8 mouse cellular contexts compared by ENCODE assay signal in genomic region chr12:86402718-86403117, GRCm38 (mm10). TPM values are rescaled to one million over a fixed set of nuclear protein-coding genes. Genes with fewer than 3 reads are reported as not detected.
DNase-seq lines count a peak whose midpoint lies in the region; ATAC-seq and TF ChIP-seq lines count a peak whose summit lies in the region.

No protein-coding gene starts in this region.

- no peaks in the 10 kb centered on the region for H3K9me3 ChIP-seq in forebrain, embryonic 10.5 days
- no peaks in the 10 kb centered on the region for H3K9me3 ChIP-seq in heart, embryonic 16.5 days (replicated peaks; ENCODE audit: control insufficient read depth, low read length)
- no peaks in the 10 kb centered on the region for H3K9me3 ChIP-seq in liver, embryonic 14.5 days (ENCODE audit: control insufficient read depth, low read length)
- H3K9me3 ChIP-seq in neural tube, embryonic 13.5 days = no peaks in the 10 kb centered on the region
- no peaks in the 10 kb centered on the region for H3K9me3 ChIP-seq in stomach, postnatal 0 days (ENCODE audit: control insufficient read depth, low read length)

- H3K4me1 ChIP-seq in forebrain, embryonic 10.5 days = peaks cover 16% of the 10 kb centered on the region
- H3K4me1 ChIP-seq in heart, embryonic 16.5 days (ENCODE audit: control insufficient read depth, insufficient read depth, low read length) = peaks cover 10% of the 10 kb centered on the region
- no peaks in the 10 kb centered on the region for H3K4me1 ChIP-seq in liver, embryonic 14.5 days (replicated peaks; ENCODE audit: control insufficient read depth in 2 of 2, insufficient read depth in 2 of 2, low read length in 1 of 2)
- H3K4me1 ChIP-seq in neural tube, embryonic 13.5 days (replicated peaks) = peaks cover 8% of the 10 kb centered on the region; the same call in 1 of the 2 replicates
- no peaks in the 10 kb centered on the region for H3K4me1 ChIP-seq in stomach, postnatal 0 days (replicated peaks; ENCODE audit: control insufficient read depth, insufficient read depth)

- H3K36me3 ChIP-seq in forebrain, embryonic 10.5 days (replicated peaks) = no peaks in the 10 kb centered on the region
- no peaks in the 10 kb centered on the region for H3K36me3 ChIP-seq in heart, embryonic 16.5 days (ENCODE audit: control insufficient read depth, insufficient read depth)
- H3K36me3 ChIP-seq in liver, embryonic 14.5 days (replicated peaks; ENCODE audit: control insufficient read depth, insufficient read depth, low read depth) = no peaks in the 10 kb centered on the region
- H3K36me3 ChIP-seq in neural tube, embryonic 13.5 days = no peaks in the 10 kb centered on the region
- H3K36me3 ChIP-seq in stomach, postnatal 0 days (ENCODE audit: control insufficient read depth, insufficient read depth, low read length) = no peaks in the 10 kb centered on the region

- H3K4me3 ChIP-seq in forebrain, embryonic 10.5 days = peak overlapping the region; percentile 29
- H3K4me3 ChIP-seq in heart, embryonic 16.5 days (ENCODE audit: low read length) = peak overlapping the region; percentile 42
- no peak overlapping the region for H3K4me3 ChIP-seq in liver, embryonic 14.5 days (ENCODE audit: insufficient read depth in 1 of 2, low read depth in 2 of 2, low read length in 2 of 2)
- no peak overlapping the region for H3K4me3 ChIP-seq in neural tube, embryonic 13.5 days
- H3K4me3 ChIP-seq in stomach, postnatal 0 days (ENCODE audit: low read depth, low read length) = peak overlapping the region; percentile 19; the same call in 1 of the 2 replicates

- no peak overlapping the region for H3K27ac ChIP-seq in forebrain, embryonic 10.5 days
- H3K27ac ChIP-seq in heart, embryonic 16.5 days (ENCODE audit: low read length) = no peak overlapping the region
- H3K27ac ChIP-seq in liver, embryonic 14.5 days = no peak overlapping the region
- H3K27ac ChIP-seq in neural tube, embryonic 13.5 days (replicated peaks) = no peak overlapping the region
- no peak overlapping the region for H3K27ac ChIP-seq in stomach, postnatal 0 days (replicated peaks)

- peak; percentile 88 for TF ChIP-seq CTCF in liver, embryonic 14.5 days (IDR thresholded peaks at IDR 0.05; ENCODE audit: low read depth)
- TF ChIP-seq CTCF in stomach, postnatal 0 days (IDR thresholded peaks at IDR 0.05; ENCODE audit: low read depth) = peak; percentile 93

- peak; percentile 8 for DNase-seq in 3T3-L1 (ENCODE audit: low read depth, low spot score)
- peak; percentile 72 for DNase-seq in brain, adult 2 months (ENCODE audit: low read depth, low spot score)
- peak; percentile 80 for DNase-seq in forebrain, embryonic 10.5 days (ENCODE audit: extremely low spot score, low spot score)
- DNase-seq in kidney, postnatal 36 days = peak; percentile 74 to 94
- peak in 1 of 3 experiments; percentile 6 for DNase-seq in liver, embryonic 14.5 days (ENCODE audit: low read depth in 3 of 3, low spot score in 3 of 3)
- peak; percentile 81 for DNase-seq in stomach, postnatal 0 days (ENCODE audit: low spot score)

- H3K9ac ChIP-seq in heart, embryonic 16.5 days (ENCODE audit: low read length) = no peak overlapping the region
- H3K9ac ChIP-seq in liver, embryonic 14.5 days (replicated peaks) = no peak overlapping the region
- 0 out of 2 replicates have a peak overlapping the region, but pooled peaks have one; percentile 38 for H3K9ac ChIP-seq in neural tube, embryonic 13.5 days
- H3K9ac ChIP-seq in stomach, postnatal 0 days (ENCODE audit: low read length) = no peak overlapping the region

- 7% methylated on average over 21 of the region's 21 CpGs for WGBS in forebrain, embryonic 10.5 days
- 3% methylated on average over 21 of the region's 21 CpGs for WGBS in heart, embryonic 16.5 days
- 6% methylated on average over 21 of the region's 21 CpGs for WGBS in liver, embryonic 14.5 days (ENCODE audit: insufficient replicate concordance)
- 8% methylated on average over 21 of the region's 21 CpGs for WGBS in neural tube, embryonic 13.5 days
- WGBS in stomach, postnatal 0 days = 3% methylated on average over 21 of the region's 21 CpGs

- peak overlapping the region; percentile 65 for H3K4me2 ChIP-seq in heart, embryonic 16.5 days (ENCODE audit: low read depth, low read length)
- no peak overlapping the region; the same call in 1 of the 2 replicates for H3K4me2 ChIP-seq in liver, embryonic 14.5 days (ENCODE audit: low read depth)
- H3K4me2 ChIP-seq in neural tube, embryonic 13.5 days = peak overlapping the region; percentile 36
- H3K4me2 ChIP-seq in stomach, postnatal 0 days (replicated peaks; ENCODE audit: low read depth) = peak overlapping the region; percentile 50

- no peak for TF ChIP-seq EP300 in liver, embryonic 14.5 days (IDR thresholded peaks at IDR 0.05; ENCODE audit: low read depth)
- no peak for TF ChIP-seq EP300 in stomach, postnatal 0 days (optimal IDR thresholded peaks at IDR 0.05)

- ATAC-seq in heart, embryonic 16.5 days (replicated peaks; ENCODE audit: extremely low read depth, insufficient read depth, low FRiP score) = no peak; the same call in 1 of the 2 replicates
- ATAC-seq in liver, embryonic 14.5 days (ENCODE audit: insufficient read depth) = no peak
- ATAC-seq in neural tube, embryonic 13.5 days (ENCODE audit: low read depth) = peak; percentile 81; the same call in 1 of the 2 replicates
- ATAC-seq in stomach, postnatal 0 days (ENCODE audit: low FRiP score, low TSS enrichment) = peak; percentile 66; the same call in 1 of the 2 replicates

- H3K27me3 ChIP-seq in forebrain, embryonic 10.5 days (ENCODE audit: poor library complexity, severe bottlenecking) = peaks cover 64% of the 10 kb centered on the region
- H3K27me3 ChIP-seq in heart, embryonic 16.5 days (ENCODE audit: control insufficient read depth, insufficient read depth, low read length) = 0 out of 2 replicates have a peak, but pooled peaks cover 3% of the 10 kb centered on the region
- peaks cover 4% of the 10 kb centered on the region; the same call in 1 of the 2 replicates for H3K27me3 ChIP-seq in liver, embryonic 14.5 days (ENCODE audit: control insufficient read depth, insufficient read depth, low read length)
- H3K27me3 ChIP-seq in neural tube, embryonic 13.5 days = peaks cover 37% of the 10 kb centered on the region
- no peaks in the 10 kb centered on the region for H3K27me3 ChIP-seq in stomach, postnatal 0 days (ENCODE audit: control insufficient read depth, insufficient read depth, low read length)

RNA-seq across cellular contexts. Expression of gene Esrrb, which starts 41.8 kb away (rescaled TPM):
- polyA plus RNA-seq in forebrain, embryonic 10.5 days (2016; fragmentation: Nextera tagmentation; extraction: Ambion mirVana) = 0.12 and 0.14 TPM in 2 replicates
- polyA plus RNA-seq in heart, embryonic 16.5 days (2015; fragmentation: Nextera tagmentation; extraction: Ambion mirVana) = 2.2 and 2.5 TPM in 2 replicates
- 0.08 and 0.09 TPM in 2 replicates for polyA plus RNA-seq in liver, embryonic 14.5 days (2012; rRNA removed)
- polyA plus RNA-seq in liver, embryonic 14.5 days (2014; fragmentation: Nextera tagmentation; extraction: Ambion mirVana) = 0.03 and 0.06 TPM in 2 replicates
- 2.7 and 3.0 TPM in 2 replicates for polyA plus RNA-seq in neural tube, embryonic 13.5 days (2015; fragmentation: Nextera tagmentation; extraction: Ambion mirVana)
- polyA plus RNA-seq in stomach, postnatal 0 days (2015; fragmentation: Nextera tagmentation; extraction: Ambion mirVana) = 0.13 and 0.21 TPM in 2 replicates

Comparison
In these comparisons a context has a peak if more than half of its experiments do, and no peak if none do; other contexts are left out.
1. H3K4me3 ChIP-seq: peak in forebrain, embryonic 10.5 days (single experiment), heart, embryonic 16.5 days (single experiment) and stomach, postnatal 0 days (single experiment); none in liver, embryonic 14.5 days (0 of 2) and neural tube, embryonic 13.5 days (single experiment).
2. ATAC-seq: peak in neural tube, embryonic 13.5 days (single experiment) and stomach, postnatal 0 days (single experiment); none in heart, embryonic 16.5 days (single experiment) and liver, embryonic 14.5 days (single experiment).